Mouse (Mus musculus) stomach, adult 2 months (tissue): Measurements from ENCODE around the gene Rxfp1. TPM values are rescaled to one million over a fixed set of nuclear protein-coding genes. Genes with fewer than 3 reads are reported as not detected.

Source experiments
- polyA plus RNA-seq: library from polyadenylated mRNA; depleted of rRNA; stranded (reverse); fragments of >200 nt; gene quantifications from 2 replicates; pipeline ENCODE4 v1.2.3, GENCODE M21; 2012; rRNA removed

The Rxfp1 gene
- polyA plus RNA-seq: not detected in 2 replicates

DNA sequence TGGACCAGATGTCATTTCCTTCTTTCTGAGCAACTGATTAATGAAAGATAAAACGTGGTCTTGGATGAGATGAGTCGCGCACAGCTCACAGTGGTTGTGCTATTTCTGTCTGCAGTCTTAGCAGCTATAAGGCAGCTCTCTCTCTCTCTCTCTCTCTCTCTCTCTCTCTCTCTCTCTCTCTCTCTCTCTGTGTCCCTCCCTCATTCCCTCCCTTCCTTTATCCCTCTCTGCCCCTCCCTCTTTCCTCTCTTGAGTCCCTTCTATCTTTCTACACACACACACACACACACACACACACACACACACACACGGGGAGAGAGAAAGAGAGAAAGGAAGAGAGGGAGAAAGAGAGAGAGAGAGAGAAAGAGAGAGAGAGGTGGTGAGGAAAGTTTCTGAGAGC, at the start of gene Rxfp1:
Rxfp1 (minus strand) TSS at position 101 of the 400 bp plus-strand sequence.

DNA sequence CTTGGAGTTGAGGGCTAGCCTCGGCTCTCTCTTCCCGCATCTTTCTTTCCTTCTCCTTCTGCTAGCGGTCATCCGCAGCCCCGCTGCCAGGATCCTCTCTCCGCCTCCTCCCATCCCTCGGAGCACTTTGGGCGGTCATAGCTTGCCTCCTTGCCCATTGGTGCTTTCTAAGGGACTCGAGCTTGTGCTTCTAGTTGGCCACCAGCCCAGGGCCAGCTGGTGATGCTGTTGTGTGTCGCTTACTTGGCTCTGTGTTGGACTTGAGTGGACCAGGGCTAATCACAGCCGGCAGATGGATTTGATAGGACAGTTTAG, 108.3 kb downstream of the Rxfp1 start, which contains the start of gene Etfdh:
Etfdh (minus strand) TSS at position 85 of the 315 bp plus-strand sequence.

DNA sequence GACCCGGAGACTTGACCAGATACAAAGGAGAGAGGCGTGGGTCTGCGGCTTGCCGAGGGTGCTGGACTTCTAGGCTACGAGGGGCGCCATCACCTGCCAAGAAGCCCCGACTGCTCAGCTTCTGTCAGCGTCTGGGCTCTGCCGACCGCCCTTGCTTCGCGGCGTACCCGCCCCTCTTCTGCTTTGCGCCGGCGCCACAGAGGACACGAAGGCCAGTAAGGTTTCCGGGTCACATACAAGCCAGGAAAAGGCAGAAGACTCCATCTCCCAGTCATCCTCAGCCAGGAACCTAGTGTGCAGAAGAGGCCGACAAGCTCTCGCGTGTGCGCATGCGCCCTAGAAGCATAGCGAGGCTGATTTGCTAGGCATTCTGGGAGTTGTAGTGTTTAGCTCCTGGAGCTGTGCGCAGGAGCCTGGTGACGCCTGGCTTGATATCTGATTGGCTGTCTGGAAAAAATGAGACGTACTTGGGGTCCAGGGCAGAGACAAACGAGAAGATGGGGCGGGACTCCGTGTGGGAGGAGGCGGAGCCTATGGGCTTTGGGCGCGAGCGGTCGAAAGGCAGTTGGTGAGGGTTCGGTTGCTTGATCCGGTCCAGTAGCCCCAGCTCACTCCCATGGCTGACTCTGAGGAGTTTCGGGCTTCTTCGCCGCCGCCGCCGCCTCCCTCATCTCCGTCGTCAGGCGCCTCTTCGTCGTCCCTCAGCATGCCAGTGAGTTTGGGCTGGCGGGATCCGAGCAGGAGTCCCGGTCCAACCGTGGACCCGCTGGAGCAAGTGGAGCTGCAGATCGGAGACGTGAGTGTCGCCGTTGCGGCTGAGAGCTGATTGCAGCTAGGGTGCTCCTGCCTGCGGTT, 108.9 kb downstream of the Rxfp1 start, which contains the start of gene 4930579G24Rik:
4930579G24Rik (plus strand) TSS at position 519 of the 855 bp plus-strand sequence.

Other genes starting within 250 kb of the Rxfp1 start
- gene Fnip2, start 170.1 kb downstream of the Rxfp1 start, polyA plus RNA-seq: 1.2 and 2.1 TPM in 2 replicates
- gene Ppid, start 146.5 kb downstream of the Rxfp1 start, polyA plus RNA-seq: 0.62 and 1.2 TPM in 2 replicates
- gene 4930579G24Rik, start 108.8 kb downstream of the Rxfp1 start, polyA plus RNA-seq: 0.17 and 0.56 TPM in 2 replicates
- gene Etfdh, start 108.4 kb downstream of the Rxfp1 start, polyA plus RNA-seq: 88.5 and 120 TPM in 2 replicates
- 0.12 and 0.15 TPM in 2 replicates for gene Tmem144, start 114.9 kb upstream of the Rxfp1 start, polyA plus RNA-seq
- 1.3 and 1.9 TPM in 2 replicates for gene Fam198b, start 146.7 kb upstream of the Rxfp1 start, polyA plus RNA-seq